Mouse (Mus musculus): ENCODE data around the gene Fat3.

GRCm38 (mm10) chr9:15994762-15995161 lies 506.3 kb downstream of the Fat3 start:
- no peak for TF ChIP-seq CTCF (IDR thresholded peaks at IDR 0.05; ENCODE audit: low read depth)
- TF ChIP-seq EP300 (optimal IDR thresholded peaks at IDR 0.05): no peak
